Mouse (Mus musculus) limb, embryonic 11.5 days (tissue): ENCODE measurements at regions not wholly inside any gene's neighbourhood (a gene's known extent, or its start where the extent isn't known, plus 50 kb on each side); places are given as distances from the start of the nearest gene placed in this dataset.

Source experiments
- ATAC-seq: fragments of 200-750 bp; cut with Nextera tagmentation; 2 replicates; pipeline ENCODE4 v1.8.0; 2017; ENCODE audit warnings: low read depth; ENCODE audit not compliant: insufficient number of reproducible peaks, low FRiP score, low TSS enrichment
- DNase-seq: peaks from one replicate; pipeline ENCODE4 v3.0.0-alpha.2; 2015; ENCODE audit warnings: low spot score
- H3K27ac ChIP-seq: fragments of 300-500 bp; sonication (generic); replicated peaks from 2 replicates; pipeline ENCODE4 v1.5.1; 2014; ENCODE audit warnings: low read depth, mild to moderate bottlenecking, low read length
- H3K27me3 ChIP-seq: fragments of 300-500 bp; sonication (generic); 2 replicates; pipeline ENCODE4 v1.6.1; 2014; ENCODE audit warnings: mild to moderate bottlenecking, low read length, mixed read lengths; ENCODE audit not compliant: control insufficient read depth, insufficient read depth
- H3K36me3 ChIP-seq: fragments of 300-500 bp; sonication (generic); 2 replicates; pipeline ENCODE4 v1.6.1; 2014; ENCODE audit warnings: mild to moderate bottlenecking, low read length, moderate library complexity, mixed read lengths; ENCODE audit not compliant: control insufficient read depth, insufficient read depth
- H3K4me1 ChIP-seq: fragments of 300-500 bp; sonication (generic); 2 replicates; pipeline ENCODE4 v1.6.1; 2014; ENCODE audit warnings: low read length, mixed read lengths; ENCODE audit not compliant: control insufficient read depth, insufficient read depth
- H3K4me2 ChIP-seq: fragments of 300-500 bp; sonication (generic); 2 replicates; pipeline ENCODE4 v1.6.1; 2014; ENCODE audit warnings: low read depth, mild to moderate bottlenecking, moderate library complexity; ENCODE audit not compliant: severe bottlenecking
- H3K4me3 ChIP-seq: fragments of 300-500 bp; sonication (generic); 2 replicates; pipeline ENCODE4 v1.5.1; 2014; ENCODE audit warnings: low read depth, low read length
- H3K9ac ChIP-seq: fragments of 300-500 bp; sonication (generic); 2 replicates; pipeline ENCODE4 v1.6.1; 2014; ENCODE audit warnings: mild to moderate bottlenecking, low read length
- H3K9me3 ChIP-seq: fragments of 300-500 bp; sonication (generic); 2 replicates; pipeline ENCODE4 v1.6.1; 2016; ENCODE audit warnings: low read length; ENCODE audit not compliant: control insufficient read depth
- WGBS: fragments of 180-500 bp; shearing (Covaris S2); extraction: QIAGEN DNeasy Blood & Tissue Kit; methylation state at CpG from one replicate; pipeline ENCODE4 v1.1.7; 2014; 5-methylcytosine and 5-hydroxymethylcytosine counted together

GRCm38 (mm10) chr19:30380515-30381206 lies 147.9 kb downstream of the Mbl2 start:
- no peak overlapping the region for H3K4me2 ChIP-seq
- ATAC-seq (no peak), DNase-seq (no peak)
- no peak overlapping the region for H3K27ac ChIP-seq
- whole genome bisulfite sequencing = 79% methylated on average over 6 of the region's 6 CpGs
- H3K4me3 ChIP-seq = no peak overlapping the region
- no peaks in the 10 kb centered on the region for H3K4me1 ChIP-seq
- H3K27me3 ChIP-seq = no peaks in the 10 kb centered on the region
- H3K9ac ChIP-seq = no peak overlapping the region
- H3K36me3 ChIP-seq = no peaks in the 10 kb centered on the region
- no peaks in the 10 kb centered on the region for H3K9me3 ChIP-seq

GRCm38 (mm10) chr19:30393791-30394190 lies 155.7 kb downstream of the Dkk1 start:
- Histone ChIP-seq H3K4me1 (no peaks in the 10 kb centered on the region), H3K36me3 (no peaks in the 10 kb centered on the region), H3K9me3 (no peaks in the 10 kb centered on the region), H3K9ac (no peak overlapping the region), H3K27me3 (no peaks in the 10 kb centered on the region), H3K27ac (no peak overlapping the region), H3K4me2 (no peak overlapping the region), H3K4me3 (no peak overlapping the region)
- DNase-seq (no peak), ATAC-seq (no peak)
- WGBS = 28% methylated on average over 5 of the region's 5 CpGs

- WGBS = 89% methylated on average over 6 of the region's 6 CpGs
- Histone ChIP-seq H3K9me3 (no peaks in the 10 kb centered on the region), H3K4me1 (no peaks in the 10 kb centered on the region), H3K4me2 (no peak overlapping the region), H3K36me3 (no peaks in the 10 kb centered on the region), H3K27ac (no peak overlapping the region), H3K4me3 (no peak overlapping the region), H3K27me3 (no peaks in the 10 kb centered on the region), H3K9ac (no peak overlapping the region)
- ATAC-seq = no peak
- no peak for DNase-seq
These were observed 142.5 kb downstream of the Dkk1 start for GRCm38 (mm10) chr19:30406943-30407342.

DNA sequence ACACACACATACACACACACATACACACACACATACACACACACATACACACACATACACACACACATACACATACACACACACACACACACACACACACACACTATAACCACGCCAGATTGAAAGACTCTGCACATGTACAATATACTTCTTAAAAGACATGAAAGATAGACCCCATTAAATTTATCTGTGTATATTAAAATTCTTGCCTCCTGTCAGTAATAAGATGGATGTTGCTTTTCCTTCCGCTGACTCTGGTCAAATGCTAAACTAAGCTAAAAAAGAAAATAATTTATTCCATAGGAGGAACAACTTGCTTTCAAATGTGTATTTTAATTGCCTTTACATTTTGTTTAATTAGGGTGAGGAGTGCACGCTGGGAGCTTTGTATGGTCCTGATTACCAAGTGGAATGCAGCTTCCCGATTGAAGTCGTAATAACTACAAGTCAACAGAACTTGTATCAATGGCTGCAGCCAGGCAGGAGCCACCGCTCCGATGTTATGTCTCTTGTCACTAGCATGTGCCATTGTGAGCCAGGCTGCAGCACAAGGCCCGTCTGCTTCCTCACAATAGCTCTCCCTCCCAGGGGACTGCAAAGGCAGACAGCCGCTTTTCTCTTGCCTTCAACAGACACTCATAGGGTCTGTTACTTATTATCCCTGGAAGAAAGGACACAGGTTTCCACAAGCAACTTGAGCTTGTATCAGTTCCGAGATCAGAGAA lies 129.7 kb downstream of the Dkk1 start:
- Histone ChIP-seq H3K27me3 (no peaks in the 10 kb centered on the region), H3K9ac (no peak overlapping the region), H3K36me3 (no peaks in the 10 kb centered on the region), H3K4me2 (peak overlapping the region; percentile 5; the same call in 1 of the 2 replicates), H3K4me3 (no peak overlapping the region), H3K4me1 (no peaks in the 10 kb centered on the region), H3K27ac (no peak overlapping the region), H3K9me3 (no peaks in the 10 kb centered on the region)
- no peak for ATAC-seq
- WGBS = 13% methylated on average over 10 of the region's 10 CpGs
- DNase-seq = peak; percentile 65

DNA sequence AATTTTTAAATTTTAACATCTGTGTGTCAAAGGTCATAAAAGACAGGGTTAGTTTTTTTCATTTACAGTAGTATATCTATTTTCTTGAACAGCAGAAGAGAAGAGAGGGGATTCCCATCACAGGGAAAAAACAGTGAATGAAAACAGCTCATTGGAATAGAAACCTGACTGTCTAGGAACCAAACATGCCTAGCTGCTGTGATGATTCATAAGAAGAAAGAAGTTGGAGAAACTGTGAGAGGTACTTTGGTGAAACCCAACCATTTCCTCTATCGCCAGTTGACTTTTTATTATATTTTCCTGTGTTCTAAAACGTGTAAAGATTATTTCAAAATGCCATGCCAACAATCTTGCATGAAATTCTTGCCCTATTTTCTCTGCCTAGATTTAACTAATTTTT lies 123.8 kb downstream of the Dkk1 start:
- no peak overlapping the region for H3K4me3 ChIP-seq
- no peak overlapping the region for H3K9ac ChIP-seq
- no peak overlapping the region for H3K27ac ChIP-seq
- H3K36me3 ChIP-seq = no peaks in the 10 kb centered on the region
- DNase-seq = no peak
- no peaks in the 10 kb centered on the region for H3K27me3 ChIP-seq
- H3K4me2 ChIP-seq = no peak overlapping the region
- 85% methylated on average over 2 of the region's 2 CpGs for WGBS
- no peak for ATAC-seq
- H3K9me3 ChIP-seq = no peaks in the 10 kb centered on the region
- H3K4me1 ChIP-seq = no peaks in the 10 kb centered on the region

DNA sequence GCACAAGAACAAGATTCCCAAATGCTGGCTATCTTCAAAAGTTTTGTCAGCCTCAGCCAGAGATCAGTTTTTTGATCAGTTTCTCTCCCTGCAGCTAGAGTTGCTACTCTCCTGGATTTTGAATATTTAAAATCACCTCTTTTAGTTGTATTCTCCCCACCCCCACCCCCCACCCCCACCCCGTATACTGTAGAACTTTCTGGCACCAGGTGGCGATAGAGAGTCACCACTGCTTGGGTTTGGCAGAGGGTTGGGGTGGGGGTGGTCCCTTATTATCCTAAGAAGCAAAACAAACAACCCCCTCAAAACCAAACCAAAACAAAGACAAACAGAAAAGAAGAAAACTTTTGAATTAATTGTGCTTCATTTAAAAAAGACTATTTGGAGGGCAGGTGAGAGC lies 122.0 kb downstream of the Dkk1 start:
- Histone ChIP-seq H3K27ac (no peak overlapping the region), H3K27me3 (no peaks in the 10 kb centered on the region), H3K4me1 (no peaks in the 10 kb centered on the region), H3K9ac (no peak overlapping the region), H3K9me3 (no peaks in the 10 kb centered on the region), H3K4me2 (no peak overlapping the region), H3K36me3 (no peaks in the 10 kb centered on the region), H3K4me3 (no peak overlapping the region)
- WGBS = 12% methylated on average over 2 of the region's 2 CpGs
- DNase-seq = peak; percentile 46
- ATAC-seq = no peak

GRCm38 (mm10) chr19:30433141-30433540 lies 116.3 kb downstream of the Dkk1 start:
- no peak overlapping the region for H3K4me2 ChIP-seq
- no peak overlapping the region for H3K4me3 ChIP-seq
- no peaks in the 10 kb centered on the region for H3K36me3 ChIP-seq
- H3K27me3 ChIP-seq = no peaks in the 10 kb centered on the region
- no peak for ATAC-seq
- no peaks in the 10 kb centered on the region for H3K4me1 ChIP-seq
- no peak for DNase-seq
- H3K27ac ChIP-seq = no peak overlapping the region
- H3K9ac ChIP-seq = no peak overlapping the region
- no peaks in the 10 kb centered on the region for H3K9me3 ChIP-seq
- 97% methylated on average over 1 of the region's 1 CpGs for WGBS

GRCm38 (mm10) chr19:30435054-30435738 lies 114.3 kb downstream of the Dkk1 start:
- H3K4me1 ChIP-seq = no peaks in the 10 kb centered on the region
- H3K9me3 ChIP-seq = no peaks in the 10 kb centered on the region
- H3K4me2 ChIP-seq = no peak overlapping the region
- H3K4me3 ChIP-seq = no peak overlapping the region
- 66% methylated on average over 12 of the region's 12 CpGs for WGBS
- H3K9ac ChIP-seq = no peak overlapping the region
- no peak for ATAC-seq
- H3K27ac ChIP-seq = no peak overlapping the region
- H3K36me3 ChIP-seq = no peaks in the 10 kb centered on the region
- H3K27me3 ChIP-seq = no peaks in the 10 kb centered on the region
- no peak for DNase-seq
